Mouse (Mus musculus) CH12.LX (cell line): ENCODE results near the gene Dimt1.

Experiments
- CTCF ChIP-seq, 2 experiments: IDR thresholded peaks in 1 of 2; conservative IDR thresholded peaks in 1 of 2; 2 replicates each; pipeline ENCODE4 v1.5.1; 2011 to 2012; ENCODE audit warnings: low read depth in 2 of 2, low read length in 2 of 2, improper control_type of control experiment in 1 of 2, inconsistent platforms in 1 of 2, mild to moderate bottlenecking in 1 of 2, moderate library complexity in 1 of 2
- EP300 ChIP-seq: IDR thresholded peaks from 2 replicates; pipeline ENCODE4 v1.6.1; 2011; ENCODE audit warnings: low read length, improper control_type of control experiment
- HCFC1 ChIP-seq: IDR thresholded peaks from 2 replicates; pipeline ENCODE4 v1.6.1; 2012; ENCODE audit warnings: low read depth, mild to moderate bottlenecking, inconsistent platforms, low read length, improper control_type of control experiment
- POLR2AphosphoS2 ChIP-seq: IDR thresholded peaks from 2 replicates; pipeline ENCODE4 v1.6.1; 2011; ENCODE audit warnings: low read depth, low read length, improper control_type of control experiment
- SIN3A ChIP-seq: IDR thresholded peaks from 2 replicates; pipeline ENCODE4 v1.6.1; 2012; ENCODE audit warnings: low read length, improper control_type of control experiment, inconsistent platforms
- USF2 ChIP-seq: conservative IDR thresholded peaks from 2 replicates; pipeline ENCODE4 v1.6.1; 2011; ENCODE audit warnings: low read depth, low read length, improper control_type of control experiment
- ZNF384 ChIP-seq: IDR thresholded peaks from 2 replicates; pipeline ENCODE4 v1.6.1; 2012; ENCODE audit warnings: low read depth, low read length, improper control_type of control experiment, inconsistent platforms

- no peak for TF ChIP-seq CTCF (conservative IDR thresholded peaks at IDR 0.05 in 1 of 2, IDR thresholded peaks at IDR 0.05 in 1 of 2; ENCODE audit: low read depth in 2 of 2, low read length in 2 of 2)
- no peak for TF ChIP-seq POLR2AphosphoS2
- no peak for TF ChIP-seq USF2
- TF ChIP-seq ZNF384: peak; percentile 81
- TF ChIP-seq EP300: no peak
- TF ChIP-seq SIN3A: no peak
- no peak for TF ChIP-seq HCFC1
Observed at GRCm38 (mm10) chr13:106935871-106936255, 11.1 kb upstream of the Dimt1 start.
